8 mouse cellular contexts compared by ENCODE assay signal in genomic region chr8:105471314-105472015, GRCm38 (mm10). TPM values are rescaled to one million over a fixed set of nuclear protein-coding genes. Genes with fewer than 3 reads are reported as not detected.
DNase-seq lines count a peak whose midpoint lies in the region; ATAC-seq lines count a peak whose summit lies in the region.

Gene Tppp3, minus strand, starts transcription at chr8:105471526.

- ATAC-seq in megakaryocyte progenitor cell, adult 5-6 weeks (replicated peaks; ENCODE audit: poor library complexity) = peak; percentile 82

- DNase-seq in adrenal gland, postnatal 36 days = peak; percentile 93 to 94
- DNase-seq in embryo, embryonic 11.5 days (ENCODE audit: low read depth, low spot score) = peak; percentile 87
- DNase-seq in gastrocnemius, postnatal 25 days = peak; percentile 97
- DNase-seq in induced T-regulatory cell, adult 2 months (ENCODE audit: low read depth) = peak; percentile 51
- peak; percentile 75 to 93 for DNase-seq in left cerebral cortex, postnatal 10 days (ENCODE audit: extremely low spot score in 1 of 2, low spot score in 2 of 2)
- peak; percentile 87 to 91 for DNase-seq in right cerebral cortex, postnatal 10 days (ENCODE audit: low spot score in 2 of 2)
- DNase-seq in urinary bladder, postnatal 36 days (ENCODE audit: low spot score in 2 of 2) = peak; percentile 82 to 96

- intact Hi-C loops in left cerebral cortex, postnatal 10 days (cut with DNase I) = no loop called here

RNA-seq across cellular contexts. Expression of gene Tppp3, which starts in this region (rescaled TPM):
- total RNA-seq in adrenal gland, postnatal 36 days (2021) = 10 to 100 TPM; 23.6 to 36.2 TPM
- total RNA-seq in gastrocnemius, postnatal 25 days (2021) = 10 to 100 TPM; 86.7 to 99.2 TPM
- total RNA-seq in left cerebral cortex, postnatal 10 days (2021) = 10 to 100 TPM; 75.5 to 88.7 TPM
- 0.27 TPM in 1 of 2 replicates, not detected in the other for total RNA-seq in megakaryocyte progenitor cell, adult 5-6 weeks (2015)
- total RNA-seq in megakaryocyte progenitor cell, adult 5-6 weeks (2017) = 0.57 and 2.4 TPM in 2 replicates

Comparison
In these comparisons a context has a peak if more than half of its experiments do, and no peak if none do; other contexts are left out.
1. Peak in every context shown above with its lines: DNase-seq and ATAC-seq.
2. RNA of gene Tppp3 (total RNA-seq): 86.7 to 99.2 TPM in gastrocnemius, postnatal 25 days, 75.5 to 88.7 TPM in left cerebral cortex, postnatal 10 days and 23.6 to 36.2 TPM in adrenal gland, postnatal 36 days; 0.27 to 2.4 TPM in megakaryocyte progenitor cell, adult 5-6 weeks; every median in the first group is over 4 times any median in the second.